Mouse (Mus musculus): ENCODE data around the gene Gm44.
"Not testable (repeated sequence)": the region's sequence is repeated elsewhere in the genome, so short reads cannot be mapped to it uniquely, and the experiment has no call there.

The Gm44 gene

DNA sequence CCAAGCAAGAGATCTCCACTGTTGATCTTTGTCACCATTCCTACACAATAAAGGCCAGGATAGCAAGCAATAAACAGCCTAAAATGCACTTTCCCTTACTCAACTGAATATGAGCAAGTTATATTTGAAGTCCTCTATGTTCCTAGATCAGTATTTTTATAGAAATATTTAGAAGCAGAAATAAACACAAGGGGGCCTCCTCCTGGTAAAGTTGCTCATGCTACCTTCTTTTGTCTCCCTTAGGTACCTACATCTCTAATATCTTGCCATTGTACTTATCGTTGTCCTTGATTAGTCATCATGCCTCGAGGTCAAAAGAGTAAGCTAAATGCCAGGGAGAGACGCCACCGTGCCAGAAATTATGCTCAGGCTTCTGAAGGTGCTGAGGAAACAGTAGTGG, at the start of gene Gm44:
Gene Gm44 (plus strand): TSS at position 301 of the 400 bp plus-strand sequence.
- no peak for DNase-seq (ENCODE audit: low read depth)

DNA sequence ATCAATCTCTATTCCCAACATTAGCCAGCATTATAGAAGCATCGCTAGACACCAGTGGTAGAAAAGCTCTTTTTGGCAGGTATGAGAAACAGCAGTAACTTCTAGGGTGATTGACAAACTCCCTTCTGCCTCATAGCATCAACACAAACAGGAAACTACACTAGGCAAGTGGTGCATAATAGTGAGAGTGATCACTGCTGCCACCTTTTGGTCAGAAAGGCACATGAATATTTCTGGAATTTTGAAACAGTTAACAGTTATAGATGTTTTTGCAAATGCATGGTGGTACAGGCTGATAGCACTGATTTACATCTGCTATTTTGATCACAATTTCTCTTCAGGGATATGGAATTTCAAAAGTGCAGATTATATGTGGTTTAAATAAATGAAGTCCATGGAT, 36.0 kb downstream of the Gm44 start:
- no peak for DNase-seq (ENCODE audit: low read depth)

DNA sequence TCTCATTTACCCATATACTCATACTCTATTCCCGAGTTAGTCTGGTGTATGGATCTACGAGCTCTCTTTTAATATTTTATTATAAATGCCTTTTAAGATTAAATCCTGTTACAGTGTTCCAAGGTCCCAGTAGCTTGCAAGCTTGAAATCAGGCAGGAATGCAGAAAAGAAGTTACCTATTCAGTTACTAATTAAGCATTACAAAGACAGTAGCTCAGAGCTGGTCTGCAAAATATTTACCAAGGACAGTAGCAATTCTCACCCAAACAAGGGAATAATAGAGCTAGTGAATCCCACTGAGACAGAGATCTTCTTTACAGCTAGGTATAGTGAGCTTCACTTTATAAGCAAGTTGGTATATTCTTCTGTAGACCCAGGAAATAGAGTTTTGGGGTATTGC, 46.3 kb downstream of the Gm44 start:
- not testable (repeated sequence) for DNase-seq (ENCODE audit: low read depth)
